Mouse (Mus musculus) right cerebral cortex, adult 2 months (tissue): ENCODE measurements at regions not wholly inside any gene's neighbourhood (a gene's known extent, or its start where the extent isn't known, plus 50 kb on each side); places are given as distances from the start of the nearest gene placed in this dataset.
"Not testable (repeated sequence)": the region's sequence is repeated elsewhere in the genome, so short reads cannot be mapped to it uniquely, and the experiment has no call there.

Experiments used
- DNase-seq, 2 experiments: peaks; one replicate each; pipeline ENCODE4 v3.0.0; 2021 to 2022; ENCODE audit warnings: low spot score in 2 of 2

- DNase-seq: no peak
Measured at GRCm38 (mm10) chr1:31612944-31613343, 390.3 kb downstream of the Pih1d3 start.

DNA sequence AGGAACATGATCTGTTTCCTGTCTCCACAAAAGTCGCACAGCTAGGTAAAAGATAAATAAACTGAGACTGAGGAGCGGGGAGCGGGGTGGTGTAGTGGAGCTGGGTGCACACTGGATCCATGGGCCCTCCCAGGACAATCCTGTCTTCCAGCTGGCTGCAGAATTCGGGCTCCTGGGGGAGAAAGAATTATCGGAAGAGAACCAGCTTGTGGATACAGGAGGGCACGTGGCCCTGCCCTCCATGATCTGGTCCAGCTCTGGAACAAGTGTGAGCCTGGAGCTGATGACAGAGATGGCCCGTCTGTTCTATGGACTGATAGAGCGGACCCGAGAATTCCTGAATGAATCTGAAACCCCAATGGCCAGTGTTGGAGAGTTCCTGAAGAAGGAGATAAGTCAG lies 392.6 kb downstream of the Pih1d3 start:
- not testable (repeated sequence) for DNase-seq

DNA sequence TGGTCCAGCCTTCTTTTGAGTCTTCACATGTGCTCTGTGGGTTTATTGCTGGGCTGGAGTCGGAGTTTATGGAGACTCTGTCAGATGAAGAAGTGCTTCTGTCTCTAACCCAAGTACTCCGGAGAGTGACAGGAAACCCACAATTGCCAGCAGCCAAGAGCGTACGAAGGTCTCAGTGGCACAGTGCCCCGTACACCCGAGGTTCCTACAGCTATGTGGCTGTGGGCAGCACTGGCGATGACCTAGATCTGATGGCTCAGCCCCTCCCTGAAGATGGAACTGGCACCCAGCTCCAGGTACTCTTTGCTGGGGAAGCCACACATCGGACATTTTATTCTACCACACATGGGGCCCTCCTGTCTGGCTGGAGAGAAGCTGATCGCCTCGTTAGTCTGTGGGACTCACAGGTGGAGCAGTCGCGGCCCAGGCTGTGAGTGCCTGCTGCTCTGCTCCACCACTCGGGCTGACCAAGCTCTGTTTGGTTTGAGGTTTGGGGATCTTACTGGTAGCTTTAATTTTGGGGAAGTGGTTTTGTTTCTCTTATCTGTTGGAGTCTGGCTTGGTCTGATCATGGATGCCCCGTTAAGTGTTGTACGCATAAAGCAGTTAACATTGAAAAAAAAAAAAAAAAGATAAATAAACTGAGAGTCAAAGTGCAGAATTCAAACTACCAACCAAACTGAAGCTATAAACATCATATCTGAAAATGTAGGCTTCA lies 393.8 kb downstream of the Pih1d3 start:
- not testable (repeated sequence) for DNase-seq

DNA sequence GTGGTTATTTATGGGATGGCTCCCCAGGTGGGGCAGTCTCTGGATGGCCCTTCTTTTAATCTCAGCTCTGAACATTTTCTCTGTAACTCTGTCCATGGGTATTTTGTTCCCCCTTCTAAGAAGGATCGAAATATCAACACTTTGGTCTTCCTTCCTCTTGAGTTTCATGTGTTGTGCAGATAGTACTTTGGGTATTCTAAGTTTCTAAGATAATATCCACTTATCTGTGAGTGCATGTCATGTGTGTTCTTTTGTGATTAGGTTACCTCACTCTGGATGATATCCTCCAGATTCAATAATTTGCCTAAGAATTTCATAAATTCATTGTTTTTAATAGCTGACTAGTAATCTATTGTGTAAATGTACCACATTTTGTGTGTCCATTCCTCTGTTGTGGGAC lies 411.7 kb downstream of the Pih1d3 start:
- no peak for DNase-seq

GRCm38 (mm10) chr1:31636575-31637356 lies 414.1 kb downstream of the Pih1d3 start:
- DNase-seq: no peak

- DNase-seq: peak; percentile 4 to 5
Measured at GRCm38 (mm10) chr1:31645116-31645515, 422.5 kb downstream of the Pih1d3 start.

- no peak for DNase-seq
Measured at GRCm38 (mm10) chr1:31678586-31678985, 455.9 kb downstream of the Pih1d3 start.
